Mouse (Mus musculus) gastrocnemius, adult 18-20 months (tissue): ENCODE results near the gene C2cd2. TPM values are rescaled to one million over a fixed set of nuclear protein-coding genes. Genes with fewer than 3 reads are reported as not detected.

Experiments used
- DNase-seq: peaks from one replicate; pipeline ENCODE4 v3.0.0; 2021; ENCODE audit warnings: low spot score
- microRNA-seq: library from miRNA; unstranded; fragments of <30 nt; microRNA quantifications from one replicate; pipeline ENCODE4 v1.2.0, GENCODE M21; 2021
- total RNA-seq, 2 experiments: library from RNA; stranded (reverse); gene quantifications; 2 replicates each; pipeline ENCODE4 v1.2.3; 2021

C2cd2 gene
- total RNA-seq, 2 experiments from 2014 or later = 172 to 210 TPM

GRCm38 (mm10) chr16:97817414-97817813 lies 145.0 kb downstream of the C2cd2 start:
- no peak for DNase-seq

DNA sequence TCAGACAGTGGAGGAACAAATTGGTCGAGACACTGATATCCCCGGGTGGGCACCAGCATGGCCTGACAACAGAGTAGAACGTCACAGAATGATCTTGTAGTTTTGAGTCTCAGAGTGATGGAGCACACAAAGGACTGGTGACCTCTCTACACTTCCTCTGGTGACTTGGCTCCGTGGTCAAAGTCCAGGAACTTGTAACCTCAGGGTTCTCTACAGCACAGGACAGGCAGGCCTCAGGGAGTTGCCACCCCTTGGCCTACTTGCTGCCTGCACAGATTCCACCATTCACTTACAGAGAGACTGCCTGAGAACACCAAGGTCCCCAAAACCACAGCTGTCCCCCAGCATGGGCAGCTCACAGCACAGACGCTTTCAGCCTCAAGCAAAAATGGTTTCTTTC lies 147.1 kb downstream of the C2cd2 start:
- DNase-seq = no peak

DNA sequence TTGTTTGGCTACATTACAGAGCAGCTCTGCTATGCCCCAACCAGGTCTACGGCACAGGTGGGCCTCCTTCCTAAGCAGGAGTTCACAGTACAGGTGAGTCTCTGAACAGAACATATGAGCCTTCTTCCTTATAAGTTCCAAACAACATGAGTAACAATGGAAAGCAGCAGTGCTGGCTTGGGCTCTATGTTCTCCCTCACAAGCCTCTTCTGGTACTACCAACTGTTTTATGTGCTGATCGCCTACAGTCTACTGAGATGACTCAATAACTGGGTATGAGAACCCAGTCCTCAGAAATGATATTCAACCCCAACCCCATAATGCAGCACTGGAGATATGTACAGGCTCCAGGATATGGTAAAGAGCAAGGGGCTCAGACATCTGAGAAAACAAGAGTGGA lies 148.3 kb downstream of the C2cd2 start:
- DNase-seq = no peak

DNA sequence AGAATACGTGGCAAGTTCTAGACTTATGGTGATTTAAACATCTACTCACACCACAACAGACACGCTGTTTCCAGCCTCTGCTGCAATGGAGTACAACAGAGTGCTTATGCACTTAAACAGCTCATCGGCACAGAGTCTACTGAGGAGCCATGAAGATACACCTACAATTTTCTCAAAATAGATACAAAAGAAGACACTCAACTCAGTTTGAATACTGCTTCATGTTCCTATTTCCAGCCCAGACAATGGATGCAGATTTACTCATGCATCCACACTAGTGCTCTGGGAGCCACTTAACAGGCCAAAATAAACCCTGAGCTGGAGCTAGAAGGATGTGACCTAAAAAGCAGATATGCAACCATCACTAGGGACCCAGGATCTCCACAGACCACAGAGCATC lies 153.5 kb downstream of the C2cd2 start:
- no peak for DNase-seq

DNA sequence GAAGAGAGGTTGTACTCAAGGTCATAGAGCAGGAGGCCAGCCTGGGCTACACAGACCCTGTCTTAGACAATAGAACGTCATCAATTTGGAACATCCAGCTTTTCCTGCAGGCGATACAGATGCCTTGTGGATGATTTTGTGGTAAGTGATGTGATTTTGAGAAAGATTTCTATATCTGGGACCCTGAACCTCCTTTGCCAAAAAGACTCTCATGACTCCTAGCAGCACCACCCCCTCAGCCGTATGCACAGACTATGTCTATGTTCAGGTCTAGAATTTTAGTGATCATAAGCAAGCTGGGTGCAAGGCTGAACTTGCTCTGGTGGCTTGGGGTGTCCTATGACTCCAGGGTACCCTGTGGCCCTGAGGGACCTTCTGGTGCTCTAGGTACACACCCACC lies 156.8 kb downstream of the C2cd2 start:
- no peak for DNase-seq

Small RNAs within 50 kb of the gene (microRNA-seq; reads per million reads assigned to microRNA genes)
- 2.7 reads per million for gene Mir6964

Other genes starting within 250 kb of the C2cd2 start
- not detected for gene Ripk4, start 198.8 kb downstream of the C2cd2 start, total RNA-seq
- gene Prdm15, start 110.7 kb downstream of the C2cd2 start, total RNA-seq = 1 to 10 TPM; 6.4 to 7.4 TPM
- gene Zbtb21, start within 50 bp of the C2cd2 start, total RNA-seq = 10 to 100 TPM in 1 of 2 experiments, 1 to 10 TPM in 1; 6.3 to 11.9 TPM
- gene B230307C23Rik, start 34.7 kb upstream of the C2cd2 start, total RNA-seq = 1 to 10 TPM; 4.5 to 5.2 TPM
- 1 to 10 TPM; 1.6 to 2.0 TPM for gene A630089N07Rik, start 119.9 kb upstream of the C2cd2 start, total RNA-seq